Mouse (Mus musculus) neutrophil, adult 59 days (primary cell): Measurements from ENCODE around the gene Pvr. TPM values are rescaled to one million over a fixed set of nuclear protein-coding genes. Genes with fewer than 3 reads are reported as not detected.

Experiments
- total RNA-seq, 2 experiments: library from RNA; stranded (reverse); gene quantifications; 1 replicate in 1 of 2; 2 replicates in 1 of 2; pipeline ENCODE4 v1.2.4; 2023

Gene Pvr
- total RNA-seq: 1 to 10 TPM; 4.0 to 5.9 TPM

DNA sequence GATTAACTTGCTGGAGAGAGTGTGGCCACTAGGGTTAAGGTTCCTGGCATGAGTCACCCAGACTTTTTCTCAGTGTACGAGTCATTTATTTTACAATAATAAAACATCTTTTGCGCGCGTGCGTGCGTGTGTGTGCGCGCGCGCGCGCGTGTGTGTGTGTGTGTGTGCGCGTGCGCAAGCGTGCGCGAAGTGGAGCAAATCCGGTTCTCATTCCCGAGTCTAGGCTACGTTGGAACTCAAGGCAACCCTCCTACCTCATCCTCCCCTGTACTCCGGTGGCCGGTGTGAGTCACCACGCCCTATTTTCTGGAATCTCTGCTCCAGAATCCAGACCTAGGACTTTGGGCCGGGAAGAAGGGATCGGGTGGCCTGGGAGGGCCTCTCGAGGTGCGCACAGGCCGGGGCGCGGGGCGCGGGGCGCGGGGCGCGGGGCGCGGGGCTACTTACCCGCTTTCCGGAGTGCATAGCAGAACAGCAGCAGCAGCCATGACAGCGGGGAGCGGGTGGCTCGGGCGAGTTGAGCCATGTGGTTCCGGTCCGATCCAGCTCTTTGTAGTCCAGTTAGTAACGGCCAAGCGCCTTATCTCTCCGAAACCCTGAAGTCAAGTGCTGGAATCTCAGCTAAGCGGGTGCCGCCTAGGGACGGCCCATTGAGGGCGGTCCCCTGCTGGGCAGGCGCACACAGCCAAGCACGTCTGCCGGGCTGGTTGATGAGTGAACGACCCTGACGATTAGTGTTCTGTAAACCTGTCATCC lies at the start of gene Pvr:
Pvr (minus strand) TSS at position 655 of the 756 bp plus-strand sequence.

DNA sequence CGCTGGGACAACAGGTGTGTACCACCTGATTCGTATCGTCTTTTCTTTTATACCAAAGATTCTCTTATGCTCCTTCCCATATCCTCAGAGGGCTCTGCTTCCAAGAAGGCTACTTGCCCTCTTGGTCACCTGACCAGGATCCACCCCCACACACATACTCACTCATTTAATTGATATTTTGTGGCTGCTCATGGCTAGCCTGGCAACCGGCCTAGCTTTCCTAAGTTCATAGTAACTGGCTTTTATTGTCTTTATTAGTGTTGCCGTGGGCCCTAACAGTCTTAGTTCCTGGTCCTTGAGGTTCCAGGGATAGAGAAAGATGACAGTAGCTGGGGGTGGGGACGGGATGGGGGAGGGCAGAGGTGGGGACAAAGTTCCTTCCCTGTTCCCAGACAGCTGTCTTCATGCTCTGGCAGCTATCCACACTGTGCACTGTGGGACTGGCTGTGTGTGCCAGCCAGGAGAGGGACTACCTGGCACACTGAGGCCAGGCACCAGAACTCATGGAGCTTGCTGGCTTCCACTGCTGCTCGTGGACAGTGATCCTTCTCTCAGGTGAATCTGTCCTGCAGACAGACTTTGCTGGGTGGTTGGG lies 44.1 kb upstream of the Pvr start, which contains the start of gene Ceacam20:
Ceacam20 (plus strand) TSS at position 428 of the 595 bp plus-strand sequence.

DNA sequence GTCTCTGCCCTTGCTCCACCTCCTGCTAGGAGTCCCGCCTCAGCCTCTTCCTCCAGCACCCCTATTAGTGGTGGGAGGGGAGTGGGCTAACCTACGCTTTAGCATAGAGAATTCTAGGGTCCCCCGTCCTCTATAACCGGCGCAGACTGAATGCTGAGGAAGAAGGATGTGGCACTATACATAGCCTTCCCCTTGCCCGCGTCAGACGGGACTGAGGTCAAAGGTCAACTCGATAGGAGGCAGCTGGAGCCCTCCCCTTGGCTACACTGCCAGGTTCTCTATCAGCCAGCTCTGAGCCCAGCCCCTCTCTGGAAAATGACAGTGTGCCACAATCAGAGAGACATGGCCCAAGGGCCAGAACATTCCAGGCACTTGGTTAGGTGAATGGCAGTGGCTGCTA lies 29.6 kb upstream of the Pvr start, which contains the start of gene Igsf23:
Igsf23 (minus strand) TSS at position 168 of the 400 bp plus-strand sequence.

DNA sequence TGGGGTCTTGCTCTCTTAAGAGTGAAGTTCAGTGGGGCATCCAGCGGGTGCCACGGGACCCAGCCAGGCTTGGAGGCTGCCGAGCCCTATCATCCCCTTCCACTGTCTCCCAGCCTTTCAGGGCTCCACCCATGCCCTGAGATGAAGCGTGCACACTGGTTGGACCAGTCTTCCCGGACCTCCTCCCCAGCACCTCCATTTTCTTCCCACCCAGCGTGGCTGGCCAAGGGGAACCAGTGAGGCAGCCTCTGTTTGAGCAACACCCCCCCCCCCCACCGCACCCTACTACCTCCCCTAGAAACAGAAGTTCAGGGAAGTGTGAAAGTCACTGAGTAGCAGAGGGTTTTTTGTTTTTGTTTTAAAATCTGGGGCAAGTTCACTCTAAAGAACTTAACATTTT lies 33.1 kb downstream of the Pvr start, which contains the start of gene Ceacam19:
Ceacam19 (minus strand) TSS at position 117 of the 400 bp plus-strand sequence.

DNA sequence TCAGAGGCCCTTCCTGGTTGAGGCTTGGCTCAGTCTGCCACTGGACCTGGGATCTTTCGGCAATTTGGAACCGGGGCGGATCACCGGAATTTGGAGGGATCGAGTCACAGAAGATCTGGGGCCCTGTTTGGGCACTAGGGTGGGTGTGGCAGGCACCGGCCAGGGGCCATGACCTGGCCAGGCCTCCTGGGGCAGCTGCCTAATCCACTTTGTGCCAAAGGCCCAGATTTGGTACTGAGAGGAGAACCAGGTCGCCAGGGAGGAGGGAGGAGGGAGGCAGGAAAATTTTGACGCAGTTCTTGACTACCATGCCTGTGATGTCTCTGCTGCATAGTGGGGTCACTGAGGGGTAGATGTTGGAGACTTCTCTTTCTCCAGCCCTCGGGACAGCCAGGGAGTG lies 59.8 kb downstream of the Pvr start, which contains the start of gene Ceacam16:
Ceacam16 (minus strand) TSS at position 101 of the 400 bp plus-strand sequence.

Other genes starting within 250 kb of the Pvr start
- 10 to 100 TPM; 29.8 to 43.2 TPM for gene Apoc2, start 243.2 kb downstream of the Pvr start, total RNA-seq
- gene Gm44805, start 239.7 kb downstream of the Pvr start, total RNA-seq: under 1 TPM in 1 of 2 experiments, not detected in 1; 0.91 TPM
- not detected for gene Apoc4, start 239.7 kb downstream of the Pvr start, total RNA-seq
- gene Apoc1, start 228.5 kb downstream of the Pvr start, total RNA-seq: 1 to 10 TPM; 2.0 to 4.6 TPM
- gene Apoe, start 222.0 kb downstream of the Pvr start, total RNA-seq: 10 to 100 TPM; 61.2 to 81.9 TPM
- gene Tomm40, start 205.7 kb downstream of the Pvr start, total RNA-seq: 10 to 100 TPM; 28.3 to 28.6 TPM
- under 1 TPM; 0.53 to 0.82 TPM for gene Nectin2, start 170.7 kb downstream of the Pvr start, total RNA-seq
- gene Bcam, start 150.1 kb downstream of the Pvr start, total RNA-seq: not detected
- not detected for gene Cblc, start 124.4 kb downstream of the Pvr start, total RNA-seq
- gene Bcl3, start 98.4 kb downstream of the Pvr start, total RNA-seq: 10 to 100 TPM; 27.6 to 32.1 TPM
- gene Gm19345, start 69.2 kb downstream of the Pvr start, total RNA-seq: not detected
- gene Ceacam16, start 59.9 kb downstream of the Pvr start, total RNA-seq: 1 to 10 TPM; 1.4 to 2.3 TPM
- gene Ceacam19, start 33.2 kb downstream of the Pvr start, total RNA-seq: under 1 TPM; 0.40 to 0.75 TPM
- gene Igsf23, start 29.6 kb upstream of the Pvr start, total RNA-seq: under 1 TPM in 1 of 2 experiments, not detected in 1; 0.31 TPM
- not detected for gene Ceacam20, start 44.3 kb upstream of the Pvr start, total RNA-seq
- gene Nlrp9b, start 70.3 kb upstream of the Pvr start, total RNA-seq: not detected
- not detected for gene Vmn1r91, start 178.5 kb upstream of the Pvr start, total RNA-seq
- not detected for gene Gm16442, start 201.4 kb upstream of the Pvr start, total RNA-seq
- gene Vmn1r93, start 217.9 kb upstream of the Pvr start, total RNA-seq: not detected
- not detected for gene Vmn1r94, start 247.2 kb upstream of the Pvr start, total RNA-seq